Mouse (Mus musculus) midbrain, embryonic 16.5 days (tissue): ENCODE measurements at regions not wholly inside any gene's neighbourhood (a gene's known extent, or its start where the extent isn't known, plus 50 kb on each side); places are given as distances from the start of the nearest gene placed in this dataset.

Experiments used
- ATAC-seq: fragments of 200-750 bp; cut with Nextera tagmentation; 2 replicates; pipeline ENCODE4 v1.8.0; 2017; ENCODE audit warnings: moderate TSS enrichment
- H3K27ac ChIP-seq: fragments of 300-500 bp; sonication (generic); 2 replicates; pipeline ENCODE4 v1.5.1; 2014; ENCODE audit warnings: mild to moderate bottlenecking, low read length, mixed read lengths
- H3K27me3 ChIP-seq: fragments of 300-500 bp; sonication (generic); 2 replicates; pipeline ENCODE4 v1.6.1; 2014; ENCODE audit warnings: low read depth, low read length, mixed read lengths; ENCODE audit not compliant: control insufficient read depth, insufficient read depth
- H3K36me3 ChIP-seq: fragments of 300-500 bp; sonication (generic); 2 replicates; pipeline ENCODE4 v1.6.1; 2014; ENCODE audit warnings: mild to moderate bottlenecking, low read length, moderate library complexity, mixed read lengths; ENCODE audit not compliant: control insufficient read depth, insufficient read depth
- H3K4me1 ChIP-seq: fragments of 300-500 bp; sonication (generic); 2 replicates; pipeline ENCODE4 v1.6.1; 2014; ENCODE audit warnings: mild to moderate bottlenecking, low read length, mixed read lengths; ENCODE audit not compliant: control insufficient read depth, insufficient read depth
- H3K4me2 ChIP-seq: fragments of 300-500 bp; sonication (generic); 2 replicates; pipeline ENCODE4 v1.6.1; 2014; ENCODE audit warnings: mild to moderate bottlenecking, low read length, mixed read lengths
- H3K4me3 ChIP-seq: fragments of 300-500 bp; sonication (generic); 2 replicates; pipeline ENCODE4 v1.5.1; 2014; ENCODE audit warnings: low read depth, mild to moderate bottlenecking, low read length, moderate library complexity, mixed read lengths
- H3K9ac ChIP-seq: fragments of 300-500 bp; sonication (generic); 2 replicates; pipeline ENCODE4 v1.6.1; 2014; ENCODE audit warnings: low read depth, low read length, mixed read lengths
- H3K9me3 ChIP-seq: fragments of 300-500 bp; sonication (generic); replicated peaks from 2 replicates; pipeline ENCODE4 v1.6.1; 2014; ENCODE audit warnings: mild to moderate bottlenecking, low read length, mixed read lengths; ENCODE audit not compliant: control insufficient read depth, poor library complexity, severe bottlenecking
- WGBS: fragments of 180-500 bp; shearing (Covaris S2); extraction: QIAGEN DNeasy Blood & Tissue Kit; methylation state at CpG from one replicate; pipeline ENCODE4 v1.1.7; 2014; 5-methylcytosine and 5-hydroxymethylcytosine counted together

DNA sequence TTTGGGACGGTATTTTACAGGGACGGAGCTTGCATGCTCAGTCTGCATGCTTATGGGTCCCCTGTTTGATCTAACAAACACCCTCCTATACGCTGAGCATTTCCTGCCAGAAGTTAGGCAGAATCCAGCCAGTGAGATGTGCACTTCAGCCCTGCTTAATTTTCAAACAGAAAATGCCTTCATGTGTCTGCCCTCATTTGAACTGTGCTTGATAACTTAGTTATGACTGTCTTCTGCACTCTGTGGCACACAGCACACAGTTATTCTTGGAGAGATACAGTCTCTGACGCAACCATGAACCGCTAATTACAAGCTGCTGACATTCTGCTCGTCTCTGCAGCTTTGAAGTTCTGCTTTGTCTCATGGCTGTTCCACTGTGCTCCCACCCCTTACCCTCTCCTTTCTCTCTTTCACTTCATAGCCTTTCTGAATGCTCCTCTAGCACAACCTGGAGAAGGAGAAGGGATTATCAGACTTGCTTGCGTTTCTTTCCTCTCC lies 160.2 kb downstream of the Gm11361 start:
- H3K4me2 ChIP-seq: peak overlapping the region; percentile 63
- H3K4me3 ChIP-seq: peak overlapping the region; percentile 41
- peak overlapping the region; percentile 98 for H3K27ac ChIP-seq
- 1% methylated on average over 7 of the region's 7 CpGs for WGBS
- no peaks in the 10 kb centered on the region for H3K27me3 ChIP-seq
- peaks cover 51% of the 10 kb centered on the region for H3K4me1 ChIP-seq
- H3K36me3 ChIP-seq: no peaks in the 10 kb centered on the region
- ATAC-seq: peak; percentile 54
- no peaks in the 10 kb centered on the region for H3K9me3 ChIP-seq
- peak overlapping the region; percentile 80 for H3K9ac ChIP-seq

DNA sequence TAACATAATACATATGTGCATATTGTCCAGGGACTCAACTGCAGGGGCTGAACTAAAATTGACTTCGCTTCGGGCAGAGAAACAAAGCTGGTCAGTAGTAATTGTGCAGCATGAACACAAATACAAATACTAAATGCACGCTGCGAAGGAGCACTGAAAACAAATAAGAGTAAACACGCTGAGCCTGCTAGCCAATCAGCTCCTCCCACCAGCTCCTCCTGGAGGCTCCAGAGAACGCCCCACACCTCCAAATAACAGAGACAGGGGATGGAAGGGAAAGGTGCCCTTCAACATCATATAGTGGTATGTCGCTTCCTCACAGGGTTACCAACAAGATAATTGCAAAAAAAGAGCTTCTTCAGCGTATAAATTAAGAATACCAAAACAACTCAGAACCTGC lies 159.6 kb downstream of the Gm11361 start:
- Histone ChIP-seq H3K9me3 (no peaks in the 10 kb centered on the region), H3K4me1 (peaks cover 51% of the 10 kb centered on the region), H3K4me3 (peak overlapping the region; percentile 41), H3K27me3 (no peaks in the 10 kb centered on the region), H3K27ac (peak overlapping the region; percentile 98), H3K36me3 (no peaks in the 10 kb centered on the region), H3K4me2 (peak overlapping the region; percentile 63), H3K9ac (peak overlapping the region; percentile 80)
- 12% methylated on average over 8 of the region's 8 CpGs for WGBS
- ATAC-seq: peak; percentile 46

- no peaks in the 10 kb centered on the region for H3K9me3 ChIP-seq
- ATAC-seq: peak; percentile 77
- H3K4me1 ChIP-seq: peaks cover 46% of the 10 kb centered on the region
- no peaks in the 10 kb centered on the region for H3K36me3 ChIP-seq
- H3K4me2 ChIP-seq: peak overlapping the region; percentile 63
- 1% methylated on average over 6 of the region's 6 CpGs for WGBS
- H3K9ac ChIP-seq: peak overlapping the region; percentile 80
- peak overlapping the region; percentile 98 for H3K27ac ChIP-seq
- H3K4me3 ChIP-seq: peak overlapping the region; percentile 41
- H3K27me3 ChIP-seq: no peaks in the 10 kb centered on the region
Measured at GRCm38 (mm10) chr13:28416231-28416630, 158.9 kb downstream of the Gm11361 start.

DNA sequence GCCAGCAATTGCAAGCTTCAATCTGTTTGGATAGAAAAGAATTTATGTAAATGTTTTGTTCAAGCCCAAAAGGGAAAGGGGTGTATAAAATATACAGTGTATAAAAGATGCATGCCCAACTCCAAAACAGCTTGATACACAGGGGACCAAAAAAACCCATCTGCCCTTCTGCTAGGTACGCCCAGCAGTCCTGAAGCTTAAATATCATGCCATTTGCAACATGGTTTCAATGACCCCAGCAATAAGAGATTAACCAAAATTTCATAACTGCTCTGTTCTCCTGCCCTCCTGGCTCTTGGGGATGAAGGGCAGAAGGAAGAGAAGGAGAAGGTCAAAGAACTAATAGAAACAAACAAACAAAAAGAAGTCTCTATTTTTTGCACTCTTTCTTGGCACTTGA lies 158.4 kb downstream of the Gm11361 start:
- peak overlapping the region; percentile 41; the same call in 1 of the 2 replicates for H3K4me3 ChIP-seq
- no peak for ATAC-seq
- H3K27me3 ChIP-seq: no peaks in the 10 kb centered on the region
- peak overlapping the region; percentile 52 for H3K9ac ChIP-seq
- 10% methylated on average over 1 of the region's 1 CpGs for WGBS
- peak overlapping the region; percentile 98 for H3K27ac ChIP-seq
- H3K4me1 ChIP-seq: peaks cover 41% of the 10 kb centered on the region
- H3K36me3 ChIP-seq: no peaks in the 10 kb centered on the region
- peak overlapping the region; percentile 63 for H3K4me2 ChIP-seq
- H3K9me3 ChIP-seq: no peaks in the 10 kb centered on the region

- Histone ChIP-seq H3K36me3 (no peaks in the 10 kb centered on the region), H3K4me1 (peaks cover 13% of the 10 kb centered on the region), H3K4me2 (no peak overlapping the region), H3K27me3 (no peaks in the 10 kb centered on the region), H3K9me3 (no peaks in the 10 kb centered on the region), H3K9ac (no peak overlapping the region), H3K27ac (peak overlapping the region; percentile 58; the same call in 1 of the 2 replicates), H3K4me3 (no peak overlapping the region)
- ATAC-seq: peak; percentile 75
- WGBS: 22% methylated on average over 2 of the region's 2 CpGs
Measured at GRCm38 (mm10) chr13:28410324-28410723, 153.0 kb downstream of the Gm11361 start.

- no peaks in the 10 kb centered on the region for H3K36me3 ChIP-seq
- H3K9me3 ChIP-seq: no peaks in the 10 kb centered on the region
- H3K9ac ChIP-seq: no peak overlapping the region
- H3K27me3 ChIP-seq: no peaks in the 10 kb centered on the region
- H3K4me2 ChIP-seq: no peak overlapping the region
- 14% methylated on average over 1 of the region's 1 CpGs for WGBS
- peak; percentile 66; the same call in 1 of the 2 replicates for ATAC-seq
- peak overlapping the region; percentile 45 for H3K27ac ChIP-seq
- H3K4me1 ChIP-seq: peaks cover 9% of the 10 kb centered on the region
- H3K4me3 ChIP-seq: no peak overlapping the region
Measured at GRCm38 (mm10) chr13:28409609-28409902, 152.2 kb downstream of the Gm11361 start.

- H3K27ac ChIP-seq: peak overlapping the region; percentile 45
- H3K4me1 ChIP-seq: peaks cover 9% of the 10 kb centered on the region
- H3K4me3 ChIP-seq: no peak overlapping the region
- WGBS: 31% methylated on average over 7 of the region's 7 CpGs
- no peaks in the 10 kb centered on the region for H3K9me3 ChIP-seq
- H3K36me3 ChIP-seq: no peaks in the 10 kb centered on the region
- H3K27me3 ChIP-seq: no peaks in the 10 kb centered on the region
- H3K9ac ChIP-seq: no peak overlapping the region
- 0 out of 2 replicates have a peak, but pooled peaks have one; percentile 16 for ATAC-seq
- H3K4me2 ChIP-seq: no peak overlapping the region
Measured at GRCm38 (mm10) chr13:28408868-28409608, 151.7 kb downstream of the Gm11361 start.

DNA sequence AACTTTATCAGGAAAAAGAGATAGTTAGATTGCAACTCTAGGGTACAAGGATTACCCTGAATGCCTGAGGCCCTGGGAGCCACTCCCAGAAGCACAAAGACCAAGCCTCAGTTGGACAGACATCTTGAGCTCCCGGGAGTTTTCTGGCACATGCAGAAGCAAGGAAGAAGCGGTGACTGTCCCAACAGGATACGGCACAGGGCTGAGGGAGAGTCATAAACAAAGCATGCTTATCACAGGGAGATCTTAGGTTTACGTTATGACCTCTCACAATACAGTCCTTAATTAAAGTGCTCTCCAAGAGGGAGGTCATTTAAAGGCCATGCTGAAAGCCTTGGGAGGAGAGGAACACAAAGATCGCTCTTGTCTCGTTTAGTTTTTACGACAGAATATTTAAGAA lies 143.1 kb downstream of the Gm11361 start:
- H3K9me3 ChIP-seq: no peaks in the 10 kb centered on the region
- 45% methylated on average over 7 of the region's 7 CpGs for WGBS
- no peaks in the 10 kb centered on the region for H3K36me3 ChIP-seq
- no peak for ATAC-seq
- H3K4me3 ChIP-seq: no peak overlapping the region
- no peak overlapping the region for H3K9ac ChIP-seq
- no peaks in the 10 kb centered on the region for H3K27me3 ChIP-seq
- no peak overlapping the region for H3K27ac ChIP-seq
- H3K4me1 ChIP-seq: no peaks in the 10 kb centered on the region
- no peak overlapping the region for H3K4me2 ChIP-seq
